In genomic region chr15:79822265-79823199, GRCm38 (mm10) we compare ENCODE assay signal across 11 mouse cellular contexts. TPM values are rescaled to one million over a fixed set of nuclear protein-coding genes. Genes with fewer than 3 reads are reported as not detected.
A peak's percentile ranks its signal among the peaks of the same experiment; 100 is the strongest.
DNase-seq lines count a peak whose midpoint lies in the region; ATAC-seq and TF ChIP-seq lines count a peak whose summit lies in the region.
"Had no signal": no experiment of that assay in that cellular context is flagged by ENCODE, and none has a peak within 500 bp of the region (broad histone marks: within the 10 kb centered on the region; RNA-seq: fewer than 3 reads in every experiment).

No protein-coding gene starts in this region.

- dilution Hi-C loops in CH12.LX (cut with MboI; ENCODE audit: extremely low pct_ligation_motif_present, extremely low pct_unique_long_range_greater_than_20kb, low sequenced_read_pairs) = no loop called here

- in situ Hi-C loops in CH12.LX (cut with MboI; ENCODE audit: low pct_ligation_motif_present, low pct_unique_long_range_greater_than_20kb, low sequenced_read_pairs) = no loop called here

- no peak for TF ChIP-seq CTCF in CH12.LX (conservative IDR thresholded peaks at IDR 0.05 in 1 of 2, IDR thresholded peaks at IDR 0.05 in 1 of 2; ENCODE audit: low read depth in 2 of 2, low read length in 2 of 2)

- H3K4me3 ChIP-seq in intestine, embryonic 15.5 days (replicated peaks) = no peak overlapping the region
- H3K4me3 ChIP-seq in intestine, embryonic 16.5 days (ENCODE audit: low read length) = no peak overlapping the region
- no peak overlapping the region for H3K4me3 ChIP-seq in CH12.LX (replicated peaks in 1 of 3; ENCODE audit: low read depth in 2 of 3, low read length in 2 of 3, poor library complexity in 1 of 3)
- H3K4me3 ChIP-seq in hindbrain, embryonic 15.5 days = no peak overlapping the region
- H3K4me3 ChIP-seq: forebrain, embryonic 10.5 days had no signal

- H3K27ac ChIP-seq in intestine, embryonic 15.5 days = no peak overlapping the region
- H3K27ac ChIP-seq in intestine, embryonic 16.5 days (ENCODE audit: low read length) = no peak overlapping the region
- H3K27ac ChIP-seq in CH12.LX (ENCODE audit: insufficient read depth, low read depth) = no peak overlapping the region
- H3K27ac ChIP-seq in hindbrain, embryonic 15.5 days (replicated peaks) = no peak overlapping the region
- H3K27ac ChIP-seq: forebrain, embryonic 10.5 days had no signal

- H3K9me3 ChIP-seq in intestine, embryonic 15.5 days = no peaks in the 10 kb centered on the region
- H3K9me3 ChIP-seq in intestine, embryonic 16.5 days (ENCODE audit: control insufficient read depth, low read length) = 0 out of 2 replicates have a peak, but pooled peaks cover 3% of the 10 kb centered on the region
- H3K9me3 ChIP-seq in CH12.LX (replicated peaks; ENCODE audit: low read length) = peaks cover 8% of the 10 kb centered on the region
- H3K9me3 ChIP-seq in hindbrain, embryonic 15.5 days = no peaks in the 10 kb centered on the region

- DNase-seq in CH12.LX (ENCODE audit: extremely low read depth) (no peak), MEL-GATA-1-ER (ENCODE audit: extremely low read depth, low read depth) (peak; percentile 73)
- DNase-seq in thymus, postnatal 36 days = no peak
- no peak for DNase-seq in urinary bladder, adult 2 months (ENCODE audit: low spot score)
- DNase-seq in kidney, adult 18-20 months = no peak

- no peaks in the 10 kb centered on the region for H3K27me3 ChIP-seq in intestine, embryonic 15.5 days (replicated peaks)
- H3K27me3 ChIP-seq in intestine, embryonic 16.5 days (replicated peaks; ENCODE audit: control insufficient read depth, insufficient read depth, low read length) = no peaks in the 10 kb centered on the region
- no peaks in the 10 kb centered on the region for H3K27me3 ChIP-seq in CH12.LX (replicated peaks)
- no peaks in the 10 kb centered on the region for H3K27me3 ChIP-seq in hindbrain, embryonic 15.5 days
- H3K27me3 ChIP-seq: Patski had no signal

- H3K79me2 ChIP-seq in CH12.LX (replicated peaks; ENCODE audit: control insufficient read depth, extremely low read depth, insufficient read depth, poor library complexity, severe bottlenecking) = no peaks in the 10 kb centered on the region

- no peak overlapping the region for H3K4me2 ChIP-seq in intestine, embryonic 15.5 days (replicated peaks)
- H3K4me2 ChIP-seq in intestine, embryonic 16.5 days (ENCODE audit: low read depth, low read length) = no peak overlapping the region
- no peak overlapping the region for H3K4me2 ChIP-seq in CH12.LX (ENCODE audit: insufficient read depth, low read depth, poor library complexity, severe bottlenecking)
- no peak overlapping the region for H3K4me2 ChIP-seq in hindbrain, embryonic 15.5 days

- H3K9ac ChIP-seq in intestine, embryonic 15.5 days = no peak overlapping the region
- H3K9ac ChIP-seq in intestine, embryonic 16.5 days (ENCODE audit: low read depth, low read length) = no peak overlapping the region
- no peak overlapping the region for H3K9ac ChIP-seq in CH12.LX (ENCODE audit: insufficient read depth, low read depth)
- H3K9ac ChIP-seq in hindbrain, embryonic 15.5 days = no peak overlapping the region

- no peaks in the 10 kb centered on the region for H3K36me3 ChIP-seq in intestine, embryonic 15.5 days
- H3K36me3 ChIP-seq in intestine, embryonic 16.5 days (ENCODE audit: control insufficient read depth, insufficient read depth, low read length) = peaks cover 3% of the 10 kb centered on the region; the same call in 1 of the 2 replicates
- H3K36me3 ChIP-seq in CH12.LX (replicated peaks in 1 of 2; ENCODE audit: control insufficient read depth in 1 of 2, insufficient read depth in 1 of 2, low read length in 1 of 2) = peaks cover 29 to 52% of the 10 kb centered on the region in 2 experiments
- no peaks in the 10 kb centered on the region; the same call in 1 of the 2 replicates for H3K36me3 ChIP-seq in hindbrain, embryonic 15.5 days

- peaks cover 10% of the 10 kb centered on the region; the same call in 1 of the 2 replicates for H3K4me1 ChIP-seq in intestine, embryonic 15.5 days (replicated peaks)
- H3K4me1 ChIP-seq in intestine, embryonic 16.5 days (ENCODE audit: control insufficient read depth, insufficient read depth, low read length) = peaks cover 6% of the 10 kb centered on the region; the same call in 1 of the 2 replicates
- H3K4me1 ChIP-seq in CH12.LX (ENCODE audit: control insufficient read depth in 1 of 2, insufficient read depth in 2 of 2) = peaks cover 0 to 30% of the 10 kb centered on the region in 2 experiments; a peak in 3 of 4 replicates
- H3K4me1 ChIP-seq in hindbrain, embryonic 15.5 days (replicated peaks) = peaks cover 42% of the 10 kb centered on the region

- TF ChIP-seq POLR2A in CH12.LX (IDR thresholded peaks at IDR 0.05; ENCODE audit: low read depth, low read length) = no peak

- WGBS in intestine, embryonic 15.5 days = 67% methylated on average over 13 of the region's 13 CpGs
- WGBS in intestine, embryonic 16.5 days = 67% methylated on average over 13 of the region's 13 CpGs
- 68% methylated on average over 13 of the region's 13 CpGs for WGBS in hindbrain, embryonic 15.5 days

- TF ChIP-seq RAD21 in CH12.LX (IDR thresholded peaks at IDR 0.05; ENCODE audit: low read depth, low read length) = no peak

- 0 out of 2 replicates have a peak, but pooled peaks have one; percentile 18 for ATAC-seq in intestine, embryonic 15.5 days
- ATAC-seq in intestine, embryonic 16.5 days = no peak
- ATAC-seq in hindbrain, embryonic 15.5 days (ENCODE audit: low FRiP score, low read depth) = 0 out of 2 replicates have a peak, but pooled peaks have one; percentile 20
- ATAC-seq: Patski had no signal

- TF ChIP-seq EP300 in CH12.LX (IDR thresholded peaks at IDR 0.05; ENCODE audit: low read length) = no peak

TF ChIP-seq in CH12.LX, 34 proteins besides CTCF, POLR2A, EP300 and RAD21:
- TF ChIP-seq IRF4 (IDR thresholded peaks at IDR 0.05; ENCODE audit: low read depth, low read length) (no peak), POLR2AphosphoS2 (IDR thresholded peaks at IDR 0.05; ENCODE audit: low read depth, low read length) (peak; percentile 51)
TF ChIP-seq in CH12.LX: peak in this region for 1.

RNA-seq across cellular contexts. Expression of gene Npcd, which starts 11.5 kb away (rescaled TPM):
- 0.23 and 0.27 TPM in 2 replicates for polyA plus RNA-seq in intestine, embryonic 15.5 days (2015; fragmentation: Nextera tagmentation; extraction: Ambion mirVana)
- polyA plus RNA-seq in intestine, embryonic 16.5 days (2015; fragmentation: Nextera tagmentation; extraction: Ambion mirVana) = not detected in 2 replicates
- total RNA-seq in CH12.LX (2012; rRNA removed) (0.59 and 0.67 TPM in 2 replicates), CH12.LX (2014; rRNA removed) (not detected in 2 replicates)
- not detected in 2 replicates for polyA plus RNA-seq in CH12.LX (2012; ENCODE audit: insufficient read length, low read depth)
- polyA plus RNA-seq in hindbrain, embryonic 15.5 days (2015; fragmentation: Nextera tagmentation; extraction: Ambion mirVana) = 0.44 TPM in 1 of 2 replicates, not detected in the other
- 0.47 and 0.87 TPM in 2 replicates for polyA plus RNA-seq in urinary bladder, adult 2 months (2012; rRNA removed)
- total RNA-seq: liver, adult 2 months had no signal
- polyA plus RNA-seq: forebrain, embryonic 10.5 days; liver, adult 2 months had no signal

RNA-seq across cellular contexts. Expression of gene Cbx6, which starts 12.0 kb away (rescaled TPM):
- polyA plus RNA-seq in intestine, embryonic 15.5 days (2015; fragmentation: Nextera tagmentation; extraction: Ambion mirVana) = 39.1 and 39.7 TPM in 2 replicates
- 31.4 and 31.6 TPM in 2 replicates for polyA plus RNA-seq in intestine, embryonic 16.5 days (2015; fragmentation: Nextera tagmentation; extraction: Ambion mirVana)
- total RNA-seq in CH12.LX (2012; rRNA removed) (29.9 and 30.0 TPM in 2 replicates), CH12.LX (2014; rRNA removed) (10.0 and 11.1 TPM in 2 replicates)
- 38.1 and 40.7 TPM in 2 replicates for polyA plus RNA-seq in CH12.LX (2012; ENCODE audit: insufficient read length, low read depth)
- polyA plus RNA-seq in hindbrain, embryonic 15.5 days (2015; fragmentation: Nextera tagmentation; extraction: Ambion mirVana) = 60.8 and 64.5 TPM in 2 replicates
- 86.2 and 94.3 TPM in 2 replicates for polyA plus RNA-seq in urinary bladder, adult 2 months (2012; rRNA removed)

RNA-seq across cellular contexts. Expression of gene Nptxr, which starts 18.0 kb away (rescaled TPM):
- 2.8 and 3.3 TPM in 2 replicates for polyA plus RNA-seq in intestine, embryonic 15.5 days (2015; fragmentation: Nextera tagmentation; extraction: Ambion mirVana)
- 1.3 and 1.8 TPM in 2 replicates for polyA plus RNA-seq in intestine, embryonic 16.5 days (2015; fragmentation: Nextera tagmentation; extraction: Ambion mirVana)
- 0.92 and 2.1 TPM in 2 replicates for total RNA-seq in CH12.LX (2012; rRNA removed)
- 0.09 TPM in 1 of 2 replicates, not detected in the other for total RNA-seq in CH12.LX (2014; rRNA removed)
- 0.14 and 0.16 TPM in 2 replicates for polyA plus RNA-seq in CH12.LX (2012; ENCODE audit: insufficient read length, low read depth)
- polyA plus RNA-seq in hindbrain, embryonic 15.5 days (2015; fragmentation: Nextera tagmentation; extraction: Ambion mirVana) = 49.9 and 61.3 TPM in 2 replicates
- polyA plus RNA-seq in urinary bladder, adult 2 months (2012; rRNA removed) = 1.9 and 4.4 TPM in 2 replicates

RNA-seq across cellular contexts. Expression of gene Dnal4, which starts 44.9 kb away (rescaled TPM):
- polyA plus RNA-seq in intestine, embryonic 15.5 days (2015; fragmentation: Nextera tagmentation; extraction: Ambion mirVana) = 42.6 and 44.5 TPM in 2 replicates
- 38.8 and 43.0 TPM in 2 replicates for polyA plus RNA-seq in intestine, embryonic 16.5 days (2015; fragmentation: Nextera tagmentation; extraction: Ambion mirVana)
- total RNA-seq in CH12.LX (2012; rRNA removed) (16.5 and 20.9 TPM in 2 replicates), CH12.LX (2014; rRNA removed) (11.3 and 11.7 TPM in 2 replicates)
- polyA plus RNA-seq in CH12.LX (2012; ENCODE audit: insufficient read length, low read depth) = 17.8 and 18.5 TPM in 2 replicates
- polyA plus RNA-seq in hindbrain, embryonic 15.5 days (2015; fragmentation: Nextera tagmentation; extraction: Ambion mirVana) = 68.7 and 69.6 TPM in 2 replicates
- 40.5 and 45.8 TPM in 2 replicates for polyA plus RNA-seq in urinary bladder, adult 2 months (2012; rRNA removed)
